Mouse (Mus musculus): Measurements from ENCODE around the gene Sema3f.

Gene Sema3f

DNA sequence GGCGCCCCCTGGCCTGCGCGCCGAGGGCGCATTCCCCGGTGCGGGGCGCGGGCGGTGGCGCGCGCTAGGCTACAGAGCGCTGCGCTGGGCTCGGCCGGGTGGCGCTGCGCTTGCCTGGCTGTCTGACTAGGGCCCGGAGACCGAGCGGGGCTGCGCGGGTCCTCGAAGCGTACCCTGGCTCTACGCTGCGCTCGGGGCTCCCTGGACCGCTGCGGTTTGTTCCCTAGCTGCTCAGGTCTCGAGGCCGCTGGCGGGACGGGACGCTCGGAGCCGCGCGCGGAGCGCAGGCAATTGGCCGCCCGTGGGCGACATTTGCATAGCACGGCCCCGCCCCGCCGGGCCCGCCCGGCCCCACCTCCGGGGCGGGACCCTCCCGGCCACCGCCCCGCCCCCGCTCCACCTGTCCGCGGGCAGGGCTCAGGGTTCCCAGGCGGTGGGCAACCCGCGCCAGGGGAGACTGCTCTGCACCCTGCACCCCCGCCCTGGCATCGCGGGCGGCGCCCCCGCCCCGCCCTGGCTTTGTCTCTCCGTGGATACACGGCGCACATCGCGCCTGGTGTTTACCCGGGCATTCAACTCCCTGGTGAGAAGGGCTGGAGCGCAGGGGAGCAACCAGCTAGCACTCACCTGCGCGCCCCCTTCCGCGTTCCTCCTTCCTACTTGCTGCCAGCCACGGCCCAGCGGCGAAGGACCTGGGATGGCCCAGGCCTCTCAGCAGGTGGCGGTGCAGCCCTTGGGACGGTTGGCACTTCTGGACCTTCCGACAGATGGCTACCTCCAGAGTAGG, at the start of gene Sema3f:
Sema3f (minus strand) TSS at position 779 of the 787 bp plus-strand sequence.
- peak; percentile 49 for DNase-seq (ENCODE audit: low spot score)

GRCm38 (mm10) chr9:107759593-107759992, 49.3 kb upstream of the Sema3f start:
- no peak for DNase-seq (ENCODE audit: low spot score)

DNA sequence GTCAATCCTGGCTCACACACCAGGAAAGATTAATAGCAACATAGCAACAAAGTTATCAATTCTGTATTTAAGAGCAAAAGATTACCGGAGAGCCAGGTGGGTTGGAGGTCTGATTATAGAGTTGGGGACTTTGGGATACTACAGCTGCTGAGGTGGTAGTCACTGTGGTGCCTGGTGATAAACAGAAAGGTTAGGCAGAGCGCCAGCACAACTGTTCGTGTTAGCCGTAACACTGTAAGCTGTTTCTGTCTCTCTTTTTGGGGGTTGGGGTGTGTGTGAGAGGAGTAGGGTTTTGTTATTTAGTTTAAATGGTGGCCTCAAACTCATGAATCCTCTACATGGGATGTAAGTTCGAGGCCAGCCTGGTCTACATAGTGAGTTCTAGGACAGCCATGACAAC, 40.1 kb upstream of the Sema3f start:
- DNase-seq (ENCODE audit: low spot score) = no peak

DNA sequence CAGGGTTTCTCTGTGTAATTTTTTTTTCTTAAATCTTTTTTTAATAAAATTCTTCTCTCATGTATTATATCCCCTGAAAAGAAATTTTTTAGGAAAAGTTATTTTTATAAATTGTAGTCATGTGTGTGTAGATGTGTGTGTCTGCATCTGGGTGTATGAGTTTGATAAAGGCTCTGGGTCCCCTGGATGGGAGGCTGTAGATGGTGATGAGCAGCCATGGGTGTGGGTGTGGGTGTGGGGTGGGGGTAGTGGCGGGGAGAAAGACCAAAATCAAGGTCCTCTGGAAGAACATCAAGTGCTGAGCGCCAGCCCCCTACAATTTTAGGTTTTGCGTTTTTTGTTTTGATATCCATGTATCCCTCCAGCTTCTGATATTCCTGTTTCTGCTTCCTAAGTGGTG, 37.8 kb upstream of the Sema3f start:
- DNase-seq (ENCODE audit: low spot score) = no peak

GRCm38 (mm10) chr9:107747310-107747709, 37.0 kb upstream of the Sema3f start:
- no peak for DNase-seq (ENCODE audit: low spot score)

DNA sequence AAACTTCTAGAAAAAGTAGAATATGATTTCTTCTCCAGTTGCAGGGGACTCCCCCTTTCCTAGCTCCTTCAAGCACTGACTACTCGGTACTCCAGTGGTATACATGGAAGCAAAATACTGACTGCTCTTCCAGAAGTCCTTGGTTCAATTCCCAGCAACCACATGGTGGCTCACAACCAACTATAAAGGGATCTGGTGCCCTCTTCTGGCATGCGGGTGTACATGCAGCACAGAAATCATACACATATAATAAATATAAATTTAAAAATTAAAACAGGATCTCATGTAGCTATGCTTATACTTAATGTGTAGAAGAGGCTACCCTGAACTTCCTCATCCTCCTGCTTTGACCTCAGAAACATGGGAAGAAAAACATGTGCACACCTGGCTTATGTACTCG, 36.4 kb upstream of the Sema3f start:
- DNase-seq (ENCODE audit: low spot score) = no peak

- DNase-seq (ENCODE audit: low spot score) = no peak
Measured at GRCm38 (mm10) chr9:107744061-107744460, 33.8 kb upstream of the Sema3f start.

GRCm38 (mm10) chr9:107738841-107739202, 28.5 kb upstream of the Sema3f start:
- no peak for DNase-seq (ENCODE audit: low spot score)

DNA sequence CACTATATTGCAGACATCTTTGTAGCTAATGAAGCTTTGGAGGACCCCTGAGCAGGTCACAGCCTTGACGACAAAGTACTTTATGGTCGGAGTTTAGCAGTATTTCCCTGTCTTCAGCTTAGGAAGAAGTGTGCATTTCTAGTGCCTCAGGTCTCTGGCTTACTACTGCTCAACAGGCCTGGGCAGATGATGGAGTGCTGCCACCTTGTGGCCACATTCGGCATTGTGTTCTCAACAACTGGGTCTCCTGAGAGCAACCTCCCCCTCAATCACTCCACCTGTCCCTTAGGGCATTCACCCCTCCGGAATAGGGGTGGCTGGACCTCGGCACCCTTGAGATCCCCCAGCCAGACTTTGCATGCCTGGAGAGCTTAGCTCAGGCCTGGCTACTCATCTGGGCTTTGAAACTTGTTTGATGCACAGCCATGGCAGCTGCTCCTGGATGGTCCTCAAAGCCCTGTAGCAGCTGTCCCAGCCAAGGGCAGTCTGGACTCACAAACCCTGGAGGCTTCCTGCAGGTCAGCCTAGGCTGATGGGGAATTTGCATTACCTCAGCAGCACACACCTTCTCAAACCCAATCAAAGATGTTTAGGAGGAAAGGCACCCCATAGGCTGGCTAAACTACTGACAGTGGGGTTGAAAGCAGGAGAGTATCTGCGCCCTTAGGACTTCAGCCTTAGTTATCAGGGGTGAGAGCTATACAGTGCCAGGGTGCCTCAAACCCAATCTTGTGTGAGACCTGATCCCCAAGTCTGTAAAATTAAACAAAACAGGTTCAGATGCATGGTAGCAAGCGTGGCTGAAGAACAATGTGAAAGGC, 28.0 kb upstream of the Sema3f start:
- DNase-seq (ENCODE audit: low spot score) = peak; percentile 61

DNA sequence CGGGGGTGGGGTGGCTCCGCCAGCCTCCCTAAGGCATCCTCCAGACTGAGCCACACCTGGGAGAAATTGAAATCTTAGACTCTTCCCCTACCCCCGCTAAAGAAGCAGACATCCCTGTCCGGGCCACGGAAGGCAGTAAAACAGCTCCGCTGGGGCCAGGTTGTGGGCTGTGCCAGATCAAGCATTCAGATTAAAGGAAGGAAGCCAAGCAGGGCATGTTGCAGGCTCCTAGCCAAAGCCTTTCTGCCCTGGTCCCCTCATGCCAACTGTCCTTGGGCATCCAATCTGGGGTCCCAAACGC, 25.9 kb upstream of the Sema3f start:
- DNase-seq (ENCODE audit: low spot score) = no peak

DNA sequence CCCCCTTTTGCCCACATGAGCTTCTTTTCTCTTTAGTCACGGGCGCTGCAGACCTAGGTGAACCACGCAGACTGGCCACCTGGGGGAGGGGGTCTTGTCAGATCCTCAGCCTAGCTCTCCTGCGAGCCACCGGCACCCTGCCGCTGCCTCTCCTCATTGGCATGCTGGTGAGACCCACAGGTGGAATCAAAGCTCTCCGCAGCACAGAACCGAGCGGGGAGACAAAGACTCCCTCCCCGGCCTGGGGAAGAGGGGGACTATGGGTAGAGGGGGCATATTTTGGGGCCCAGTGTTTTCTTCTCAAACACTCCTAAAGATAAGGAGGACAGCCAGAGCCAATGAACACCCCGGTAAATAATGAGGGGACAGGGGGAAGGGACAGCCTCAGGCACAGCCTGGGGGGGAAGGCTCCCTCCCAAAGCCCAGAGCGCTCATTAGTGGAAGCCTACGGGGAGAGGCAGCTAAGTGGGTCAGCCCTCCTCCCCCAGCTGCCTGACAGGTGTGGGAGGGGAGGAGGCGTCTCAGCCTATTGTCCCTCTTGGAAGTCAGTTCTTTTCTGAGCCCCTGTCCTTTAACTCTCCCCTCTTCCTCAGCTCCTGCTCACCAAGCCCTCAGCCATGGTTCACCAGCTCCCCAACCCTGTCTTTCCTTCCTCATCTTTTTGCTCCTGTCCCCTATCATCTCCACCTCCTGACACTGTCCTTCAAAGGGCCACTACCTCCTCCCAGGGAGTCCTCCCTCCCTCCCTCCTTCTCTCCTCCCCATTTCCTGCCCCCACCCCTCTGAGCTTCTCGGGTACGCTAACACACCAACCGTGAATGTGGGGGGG, 25.3 kb upstream of the Sema3f start:
- DNase-seq (ENCODE audit: low spot score) = no peak

DNA sequence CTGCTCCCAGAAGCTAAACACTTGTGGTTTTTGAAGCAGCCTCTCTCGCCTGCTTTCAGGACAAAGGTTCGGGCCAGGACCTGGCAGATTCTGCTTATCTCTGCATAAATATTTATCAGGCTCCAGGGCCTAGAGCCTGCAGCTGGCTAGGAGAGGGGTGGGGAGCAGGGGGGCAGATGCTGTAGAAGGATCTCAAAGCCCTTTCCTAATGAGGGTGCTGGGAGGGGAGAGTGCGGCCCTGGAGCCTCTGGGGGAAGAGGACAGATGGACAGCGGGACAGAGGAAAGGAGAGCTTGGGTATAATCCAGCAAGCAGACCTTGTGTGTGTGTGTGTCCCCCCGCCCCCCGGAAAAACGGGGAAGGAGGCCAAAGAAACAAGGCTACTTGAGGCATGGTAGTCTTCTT, 24.3 kb upstream of the Sema3f start:
- no peak for DNase-seq (ENCODE audit: low spot score)

DNA sequence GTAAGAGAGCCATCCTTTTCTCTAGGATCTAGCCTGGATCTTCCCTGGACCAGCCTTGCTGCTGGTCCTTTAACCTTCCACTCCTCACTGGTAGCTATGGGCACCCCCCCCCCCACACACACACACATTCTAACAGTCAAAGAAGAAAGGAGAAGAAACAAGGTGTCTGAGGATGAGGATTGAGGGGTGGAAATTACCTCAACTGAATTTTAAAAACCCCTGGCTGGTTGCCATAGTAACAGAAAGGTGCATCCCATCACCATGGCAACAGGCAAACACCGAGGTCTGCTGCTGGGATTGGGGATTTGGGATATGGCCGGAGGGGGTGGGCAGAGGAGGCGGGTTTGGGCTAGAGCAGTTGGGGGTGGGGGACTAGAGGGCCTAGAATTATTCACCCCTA, 19.4 kb upstream of the Sema3f start:
- DNase-seq (ENCODE audit: low spot score) = no peak

DNA sequence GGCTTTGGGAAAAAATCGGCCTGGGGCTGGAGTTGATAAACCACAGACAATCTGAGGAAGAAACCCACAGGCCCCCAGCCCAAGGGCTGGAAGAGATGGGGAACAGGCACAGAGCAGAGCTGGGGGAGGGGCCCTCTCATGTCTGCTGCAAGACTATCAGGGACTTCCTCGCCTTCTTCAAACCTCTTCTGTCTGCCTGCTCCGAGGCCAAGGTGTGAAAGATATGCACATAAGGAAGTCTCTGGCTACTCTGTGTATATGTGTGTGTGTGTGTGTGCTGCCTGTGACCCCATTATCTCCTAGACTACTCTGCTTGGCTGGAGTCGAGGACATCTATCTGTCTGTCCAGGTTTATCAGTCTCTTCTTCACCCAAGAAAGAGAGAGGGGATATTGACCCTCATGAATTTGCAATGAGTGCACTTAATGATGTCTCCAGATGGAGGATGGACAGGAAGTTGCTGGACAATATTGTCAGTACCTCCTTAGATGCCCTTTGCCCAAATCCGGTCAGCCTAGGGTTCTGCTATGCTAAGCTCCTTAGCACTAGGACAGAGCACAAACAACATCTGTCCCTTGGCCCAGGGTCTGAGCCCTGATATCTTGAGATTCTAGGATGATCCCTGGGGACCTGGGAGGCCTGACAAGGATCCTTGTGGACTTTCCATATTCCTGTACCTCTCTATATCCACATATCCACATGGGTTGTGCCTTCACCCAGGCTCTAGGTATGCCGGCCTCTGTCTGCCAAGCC, 18.8 kb upstream of the Sema3f start:
- no peak for DNase-seq (ENCODE audit: low spot score)

DNA sequence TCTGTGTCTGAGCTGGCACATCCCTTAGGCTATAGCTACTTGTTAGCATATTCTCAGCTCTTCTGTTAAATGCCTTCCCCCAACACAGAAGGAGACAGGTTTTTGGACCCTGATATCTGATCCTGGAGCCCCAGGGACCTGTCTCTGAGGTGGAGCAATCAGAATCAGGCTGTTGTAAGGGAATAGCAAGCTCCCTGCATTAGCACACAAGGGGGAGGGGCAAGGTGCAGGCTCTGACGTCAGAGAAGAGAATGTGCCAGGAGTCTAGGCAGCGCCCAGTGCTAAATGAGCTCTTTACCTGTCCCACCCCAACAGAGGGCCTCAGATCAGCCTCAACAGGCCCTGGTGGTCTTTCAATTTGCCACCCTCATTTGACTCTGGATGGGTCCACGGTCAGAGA, 16.8 kb upstream of the Sema3f start:
- no peak for DNase-seq (ENCODE audit: low spot score)

DNA sequence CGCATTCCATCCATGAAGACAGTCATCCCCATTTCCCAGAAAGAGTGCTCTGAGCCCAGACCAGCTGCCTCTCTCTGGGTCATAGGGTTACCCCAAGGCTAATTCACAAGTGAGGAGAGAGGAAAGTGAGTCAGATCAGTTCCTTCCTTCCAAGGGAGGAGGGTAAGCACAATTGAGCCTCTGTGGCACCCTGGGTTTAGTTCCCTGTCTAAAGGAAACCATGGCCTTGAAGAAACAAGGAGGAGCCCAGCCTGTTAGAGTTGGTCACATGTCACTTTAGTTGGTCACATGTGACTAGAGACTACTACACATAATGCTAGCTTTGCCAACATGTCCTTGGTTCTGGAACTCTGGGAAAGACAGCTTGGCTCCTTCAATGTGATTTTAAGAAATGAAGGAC, 14.5 kb upstream of the Sema3f start:
- DNase-seq (ENCODE audit: low spot score) = no peak

DNA sequence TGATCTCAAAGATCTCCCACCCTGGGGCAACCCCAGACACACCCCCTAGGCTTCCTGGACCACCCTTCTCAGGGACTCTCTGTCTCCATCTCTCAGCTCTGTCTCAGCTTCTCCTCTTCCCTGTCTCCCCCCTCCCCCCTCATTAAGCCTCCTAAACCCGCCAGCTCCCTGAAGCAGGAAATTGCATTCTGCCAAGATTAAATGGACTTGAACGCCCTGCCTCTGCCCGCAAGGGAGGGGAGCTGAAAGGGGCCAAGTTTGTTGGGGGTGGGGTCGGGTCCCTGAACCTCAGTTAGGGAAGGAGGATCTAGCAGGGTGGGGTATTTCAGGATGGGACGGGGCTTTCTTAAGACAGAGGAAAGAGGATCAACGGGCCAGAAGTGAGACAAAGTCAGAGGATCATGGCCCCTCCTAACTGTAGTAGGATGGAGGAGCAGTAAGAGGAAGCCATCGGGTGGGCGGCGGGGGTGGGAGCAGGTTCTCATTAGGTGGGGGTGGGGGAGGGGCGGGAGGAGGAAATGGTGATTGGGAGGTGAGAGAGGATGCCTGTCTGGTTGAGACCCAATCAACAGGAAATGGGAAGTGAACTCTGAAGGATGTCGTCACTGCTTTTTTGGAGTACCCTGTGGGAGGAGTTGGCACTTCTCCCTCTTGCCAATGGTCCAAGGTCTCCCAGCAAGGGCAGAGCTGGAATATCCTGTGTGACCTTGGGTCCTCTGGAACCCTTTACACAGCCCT, 13.7 kb upstream of the Sema3f start:
- DNase-seq (ENCODE audit: low spot score) = no peak

DNA sequence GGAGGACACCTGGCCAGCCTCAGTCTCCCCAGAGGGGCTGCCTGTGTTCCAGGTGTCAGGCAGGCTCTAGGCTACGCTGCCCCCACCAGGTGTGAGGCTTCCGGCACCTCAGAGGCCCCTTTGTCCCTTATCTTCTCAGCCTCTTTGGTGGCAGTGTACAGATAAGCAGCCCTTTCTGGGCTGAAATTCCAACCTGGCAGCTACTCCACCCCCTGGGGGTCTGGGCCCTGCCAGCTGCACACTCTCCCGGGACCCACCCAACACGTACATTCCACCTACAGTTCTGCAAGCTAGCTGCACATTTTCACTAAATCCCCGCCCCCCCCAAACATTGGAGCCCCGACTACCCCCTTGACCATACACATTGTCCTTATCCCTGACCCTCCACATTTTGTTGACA, 13.0 kb upstream of the Sema3f start:
- DNase-seq (ENCODE audit: low spot score) = no peak

DNA sequence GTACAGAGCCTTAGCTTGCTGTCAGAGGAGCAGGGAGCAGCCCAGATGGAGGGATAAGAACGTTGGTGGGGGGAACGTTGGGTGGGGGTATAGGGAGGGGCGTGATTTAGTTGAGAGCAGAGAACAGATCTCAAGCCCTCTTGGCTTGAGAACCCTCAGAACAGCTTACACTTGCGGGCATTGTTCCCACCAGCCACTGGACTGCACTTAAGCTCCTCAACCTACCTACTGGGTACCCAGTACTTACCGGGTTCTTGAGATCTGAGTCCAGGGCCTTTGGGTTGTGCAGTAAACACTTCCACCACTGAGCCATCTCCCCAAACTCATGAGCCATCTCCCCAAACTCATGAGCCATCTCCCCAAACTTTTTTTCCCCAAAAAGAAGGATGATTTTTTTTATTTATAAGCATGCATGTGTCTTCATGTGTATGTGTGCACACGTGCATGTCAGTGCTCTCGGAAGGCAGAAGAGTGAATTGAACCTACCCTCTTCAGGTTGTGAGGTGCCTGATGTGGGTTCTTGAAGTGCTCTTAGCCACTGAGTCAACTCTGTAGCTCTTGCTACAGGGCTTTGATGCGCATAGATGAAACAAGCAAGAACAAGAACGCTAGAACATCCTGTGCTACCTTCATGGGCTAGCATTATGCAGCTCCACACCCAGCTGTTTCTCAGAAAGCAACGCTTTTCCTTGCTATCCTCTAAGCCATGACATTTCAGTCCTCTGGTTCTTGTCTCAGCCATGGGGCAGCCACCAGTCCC, 8.7 kb upstream of the Sema3f start:
- DNase-seq (ENCODE audit: low spot score) = no peak

DNA sequence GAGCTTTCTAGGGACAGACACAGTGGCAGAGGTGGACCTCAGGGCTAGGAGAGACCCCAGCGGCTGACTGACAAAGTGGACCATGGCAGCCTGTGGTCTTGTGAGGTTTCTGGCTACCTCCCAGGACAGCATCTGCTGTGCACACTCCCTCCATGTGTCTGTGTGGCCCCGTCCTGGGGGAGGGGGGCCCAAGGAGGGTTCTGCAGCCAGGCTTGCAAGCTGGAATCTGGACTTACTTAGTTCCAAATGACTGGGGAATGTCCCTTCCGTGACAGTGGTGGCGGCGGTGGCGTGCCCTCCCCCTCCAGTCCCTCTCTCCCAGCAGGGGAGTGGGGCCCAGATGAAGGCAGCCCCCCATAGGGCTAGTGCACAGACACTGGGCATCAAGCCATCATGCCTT, 6.7 kb upstream of the Sema3f start:
- DNase-seq (ENCODE audit: low spot score) = no peak

DNA sequence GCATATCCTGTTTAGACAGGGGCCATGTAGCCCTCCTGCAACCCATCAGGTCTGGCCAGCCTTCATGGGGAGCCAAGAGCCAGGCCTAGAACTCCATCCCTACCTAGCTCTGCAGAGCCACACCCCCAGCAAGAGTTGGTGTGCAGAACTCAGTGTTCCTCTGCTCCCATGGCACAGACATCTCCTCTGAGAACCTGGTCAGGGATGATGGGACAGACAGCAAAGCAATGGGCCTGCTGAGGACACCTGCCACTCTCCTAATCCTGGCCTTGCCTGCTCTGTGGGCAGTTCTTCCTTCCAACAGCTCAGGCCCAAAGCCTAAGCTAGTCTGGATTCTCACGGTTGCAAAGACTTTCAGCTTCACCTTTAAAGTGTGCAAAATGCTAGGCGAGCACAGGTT, 5.4 kb upstream of the Sema3f start:
- no peak for DNase-seq (ENCODE audit: low spot score)
